Mouse (Mus musculus): ENCODE results near the gene Aurkb. TPM values are rescaled to one million over a fixed set of nuclear protein-coding genes. Genes with fewer than 3 reads are reported as not detected.

Aurkb gene
- total RNA-seq, 2 experiments from 2014 or later: 0.43 to 1.1 TPM

Other genes starting within 250 kb of the Aurkb start
- 100 to 1,000 TPM; 104 to 106 TPM for gene Ndel1, start 173.8 kb upstream of the Aurkb start, total RNA-seq (2021)
- gene Rnf222, start 157.1 kb upstream of the Aurkb start, total RNA-seq (2021): not detected
- gene Rpl26, start 144.1 kb upstream of the Aurkb start, total RNA-seq (2021): 100 to 1,000 TPM; 695 to 749 TPM
- under 1 TPM; 0.47 to 0.70 TPM for gene Odf4, start 118.6 kb upstream of the Aurkb start, total RNA-seq (2021)
- 10 to 100 TPM; 16.5 to 26.9 TPM for gene Arhgef15, start 88.2 kb upstream of the Aurkb start, total RNA-seq (2021)
- 1 to 10 TPM; 5.7 to 6.1 TPM for gene Slc25a35, start 77.5 kb upstream of the Aurkb start, total RNA-seq (2021)
- gene Rangrf, start 70.5 kb upstream of the Aurkb start, total RNA-seq (2021): 10 to 100 TPM; 13.7 to 18.6 TPM
- 10 to 100 TPM; 16.1 to 24.2 TPM for gene Pfas, start 37.2 kb upstream of the Aurkb start, total RNA-seq (2021)
- 10 to 100 TPM; 38.1 to 40.5 TPM for gene Ctc1, start 29.7 kb upstream of the Aurkb start, total RNA-seq (2021)
- gene Borcs6, start 14.1 kb downstream of the Aurkb start, total RNA-seq (2021): 10 to 100 TPM; 30.7 to 38.4 TPM
- gene Tmem107, start 25.2 kb downstream of the Aurkb start, total RNA-seq (2021): 10 to 100 TPM; 19.5 to 20.5 TPM
- gene Vamp2, start 42.8 kb downstream of the Aurkb start, total RNA-seq (2021): 1,000 to 10,000 TPM; 1,090 to 1,186 TPM
- gene Per1, start 49.6 kb downstream of the Aurkb start, total RNA-seq (2021): 100 to 1,000 TPM; 106 to 122 TPM
- gene Hes7, start 74.8 kb downstream of the Aurkb start, total RNA-seq (2021): 1 to 10 TPM in 1 of 2 experiments, under 1 TPM in 1; 0.79 to 1.3 TPM
- gene 9130213A22Rik, start 76.9 kb downstream of the Aurkb start, total RNA-seq (2021): under 1 TPM; 0.52 to 0.75 TPM
- 1 to 10 TPM; 4.3 to 6.8 TPM for gene Aloxe3, start 80.2 kb downstream of the Aurkb start, total RNA-seq (2021)
- gene Alox12b, start 111.3 kb downstream of the Aurkb start, total RNA-seq (2021): 1 to 10 TPM; 6.0 to 6.1 TPM
- gene Alox8, start 152.2 kb downstream of the Aurkb start, total RNA-seq (2021): 1 to 10 TPM; 4.2 to 6.5 TPM
- 1 to 10 TPM in 1 of 2 experiments, under 1 TPM in 1; 0.84 to 1.2 TPM for gene Gucy2e, start 191.4 kb downstream of the Aurkb start, total RNA-seq (2021)

Data from left cerebral cortex, postnatal 36 days (tissue).